Mouse (Mus musculus) midbrain, postnatal 0 days (tissue): ENCODE results near the gene Dnaic1. TPM values are rescaled to one million over a fixed set of nuclear protein-coding genes. Genes with fewer than 3 reads are reported as not detected.

ENCODE experiments used
- ATAC-seq: fragments of 200-750 bp; cut with Nextera tagmentation; 2 replicates; pipeline ENCODE4 v1.8.0; 2017; ENCODE audit warnings: moderate number of reproducible peaks, mild to moderate bottlenecking, moderate TSS enrichment, moderate library complexity; ENCODE audit not compliant: low FRiP score
- DNase-seq: peaks from one replicate; pipeline ENCODE4 v3.0.0-alpha.2; 2015; ENCODE audit warnings: low spot score
- H3K27ac ChIP-seq: fragments of 300-500 bp; sonication (generic); 2 replicates; pipeline ENCODE4 v1.5.1; 2014; ENCODE audit warnings: low read depth, mild to moderate bottlenecking, low read length, mixed read lengths
- H3K27me3 ChIP-seq: fragments of 300-500 bp; sonication (generic); 2 replicates; pipeline ENCODE4 v1.6.1; 2014; ENCODE audit warnings: low read length, control low read depth, mixed read lengths; ENCODE audit not compliant: insufficient read depth
- H3K36me3 ChIP-seq: fragments of 300-500 bp; sonication (generic); 2 replicates; pipeline ENCODE4 v1.6.1; 2014; ENCODE audit warnings: low read length, control low read depth, mixed read lengths; ENCODE audit not compliant: insufficient read depth
- H3K4me1 ChIP-seq: fragments of 300-500 bp; sonication (generic); 2 replicates; pipeline ENCODE4 v1.6.1; 2014; ENCODE audit warnings: mild to moderate bottlenecking, control low read depth, antibody characterized with exemption, low read length, mixed read lengths; ENCODE audit not compliant: insufficient read depth
- H3K4me2 ChIP-seq: fragments of 300-500 bp; sonication (generic); 2 replicates; pipeline ENCODE4 v1.6.1; 2014; ENCODE audit warnings: low read depth, mild to moderate bottlenecking, low read length, mixed read lengths; ENCODE audit not compliant: poor library complexity, severe bottlenecking
- H3K4me3 ChIP-seq: fragments of 300-500 bp; sonication (generic); 2 replicates; pipeline ENCODE4 v1.5.1; 2014; ENCODE audit warnings: low read depth, mild to moderate bottlenecking, low read length, moderate library complexity
- H3K9ac ChIP-seq: fragments of 300-500 bp; sonication (generic); replicated peaks from 2 replicates; pipeline ENCODE4 v1.6.1; 2014; ENCODE audit warnings: mild to moderate bottlenecking, low read length, moderate library complexity, mixed read lengths; ENCODE audit not compliant: poor library complexity, severe bottlenecking
- H3K9me3 ChIP-seq: fragments of 300-500 bp; sonication (generic); 2 replicates; pipeline ENCODE4 v1.6.1; 2016; ENCODE audit warnings: low read length, control low read depth
- CTCF ChIP-seq: IDR thresholded peaks from 2 replicates; pipeline ENCODE4 v1.5.1; 2016; ENCODE audit warnings: antibody characterized with exemption, mild to moderate bottlenecking
- WGBS: fragments of 180-500 bp; shearing (Covaris S2); extraction: QIAGEN DNeasy Blood & Tissue Kit; methylation state at CpG from one replicate; pipeline ENCODE4 v1.1.7; 2014; 5-methylcytosine and 5-hydroxymethylcytosine counted together
- polyA plus RNA-seq: library from polyadenylated mRNA; unstranded; fragments of >200 nt; fragmentation: Nextera tagmentation; extraction: Ambion mirVana; gene quantifications from 2 replicates; pipeline ENCODE4 v1.2.1, GENCODE M21; 2015
- total RNA-seq: library from RNA; depleted of rRNA; stranded (reverse); fragments of >200 nt; gene quantifications from 2 replicates; pipeline ENCODE4 v1.2.3, GENCODE M21; 2014

Gene Dnaic1
- total and polyA plus RNA-seq, 2 experiments from 2014 or later, result 1.7 to 3.2 TPM

GRCm38 (mm10) chr4:41557092-41557491 lies 12.5 kb upstream of the Dnaic1 start:
- Histone ChIP-seq H3K4me3 (no peak overlapping the region), H3K4me2 (no peak overlapping the region), H3K4me1 (peaks cover 9% of the 10 kb centered on the region), H3K9ac (no peak overlapping the region), H3K36me3 (no peaks in the 10 kb centered on the region; the same call in 1 of the 2 replicates), H3K9me3 (no peaks in the 10 kb centered on the region), H3K27ac (no peak overlapping the region; the same call in 1 of the 2 replicates), H3K27me3 (no peaks in the 10 kb centered on the region)
- WGBS, result 51% methylated on average over 3 of the region's 3 CpGs
- ATAC-seq, result no peak
- no peak for TF ChIP-seq CTCF
- no peak for DNase-seq

- H3K4me1 ChIP-seq, result peaks cover 25% of the 10 kb centered on the region
- DNase-seq (no peak), ATAC-seq (no peak)
- no peak overlapping the region for H3K4me2 ChIP-seq
- no peaks in the 10 kb centered on the region for H3K27me3 ChIP-seq
- WGBS, result 88% methylated on average over 5 of the region's 5 CpGs
- H3K9ac ChIP-seq, result no peak overlapping the region
- H3K27ac ChIP-seq, result no peak overlapping the region
- no peak for TF ChIP-seq CTCF
- peaks cover 7% of the 10 kb centered on the region for H3K36me3 ChIP-seq
- H3K9me3 ChIP-seq, result no peaks in the 10 kb centered on the region
- H3K4me3 ChIP-seq, result no peak overlapping the region
Observed at GRCm38 (mm10) chr4:41563297-41563696, 6.3 kb upstream of the Dnaic1 start.

- DNase-seq, result no peak
- no peaks in the 10 kb centered on the region for H3K27me3 ChIP-seq
- WGBS, result 13% methylated on average over 3 of the region's 3 CpGs
- ATAC-seq, result no peak
- peak overlapping the region; percentile 20; the same call in 1 of the 2 replicates for H3K4me2 ChIP-seq
- H3K9ac ChIP-seq, result no peak overlapping the region
- no peak overlapping the region for H3K27ac ChIP-seq
- H3K4me3 ChIP-seq, result no peak overlapping the region
- no peaks in the 10 kb centered on the region for H3K9me3 ChIP-seq
- H3K4me1 ChIP-seq, result peaks cover 25% of the 10 kb centered on the region
- no peak for TF ChIP-seq CTCF
- H3K36me3 ChIP-seq, result peaks cover 7% of the 10 kb centered on the region
Observed at GRCm38 (mm10) chr4:41566123-41566522, 3.5 kb upstream of the Dnaic1 start.

GRCm38 (mm10) chr4:41568239-41568638 lies 1.3 kb upstream of the Dnaic1 start:
- 3% methylated on average over 19 of the region's 19 CpGs for WGBS
- TF ChIP-seq CTCF, result no peak
- H3K27ac ChIP-seq, result peak overlapping the region; percentile 93
- peak overlapping the region; percentile 96 for H3K9ac ChIP-seq
- peaks cover 3% of the 10 kb centered on the region; the same call in 1 of the 2 replicates for H3K36me3 ChIP-seq
- H3K4me3 ChIP-seq, result peak overlapping the region; percentile 82
- no peaks in the 10 kb centered on the region for H3K9me3 ChIP-seq
- peaks cover 25% of the 10 kb centered on the region for H3K4me1 ChIP-seq
- no peaks in the 10 kb centered on the region for H3K27me3 ChIP-seq
- H3K4me2 ChIP-seq, result peak overlapping the region; percentile 77
- DNase-seq (peak; percentile 71), ATAC-seq (no peak)

- H3K4me3 ChIP-seq, result peak overlapping the region; percentile 82
- H3K4me2 ChIP-seq, result peak overlapping the region; percentile 77
- H3K36me3 ChIP-seq, result no peaks in the 10 kb centered on the region; the same call in 1 of the 2 replicates
- H3K9ac ChIP-seq, result peak overlapping the region; percentile 96
- H3K27me3 ChIP-seq, result no peaks in the 10 kb centered on the region
- under 1% methylated on average over 56 of the region's 58 CpGs for WGBS
- DNase-seq, result peak; percentile 60
- peaks cover 25% of the 10 kb centered on the region for H3K4me1 ChIP-seq
- TF ChIP-seq CTCF, result peak; percentile 31
- H3K27ac ChIP-seq, result peak overlapping the region; percentile 93
- ATAC-seq, result peak; percentile 18
- H3K9me3 ChIP-seq, result no peaks in the 10 kb centered on the region
Observed at GRCm38 (mm10) chr4:41568682-41569410, 729 bp upstream of the Dnaic1 start.

GRCm38 (mm10) chr4:41571490-41571889 lies 1.9 kb downstream of the Dnaic1 start:
- Histone ChIP-seq H3K9ac (no peak overlapping the region), H3K4me1 (peaks cover 17% of the 10 kb centered on the region), H3K36me3 (no peaks in the 10 kb centered on the region), H3K9me3 (no peaks in the 10 kb centered on the region), H3K27me3 (no peaks in the 10 kb centered on the region), H3K4me2 (no peak overlapping the region), H3K27ac (no peak overlapping the region), H3K4me3 (no peak overlapping the region)
- 29% methylated on average over 5 of the region's 5 CpGs for WGBS
- peak; percentile 63 for TF ChIP-seq CTCF
- DNase-seq, result no peak
- no peak for ATAC-seq
